Mouse (Mus musculus) lung, postnatal 0 days (tissue): ENCODE results near the gene Msi2. TPM values are rescaled to one million over a fixed set of nuclear protein-coding genes. Genes with fewer than 3 reads are reported as not detected.

Experiments
- ATAC-seq: fragments of 200-750 bp; cut with Nextera tagmentation; 2 replicates; pipeline ENCODE4 v1.8.0; 2017; ENCODE audit warnings: moderate library complexity
- DNase-seq: peaks from one replicate; pipeline ENCODE4 v3.0.0-alpha.2; 2016; ENCODE audit warnings: low spot score
- H3K27ac ChIP-seq: fragments of 300-500 bp; sonication (generic); 2 replicates; pipeline ENCODE4 v1.5.1; 2014; ENCODE audit warnings: antibody characterized with exemption, mild to moderate bottlenecking, low read length, mixed read lengths
- H3K27me3 ChIP-seq: fragments of 300-500 bp; sonication (generic); replicated peaks from 2 replicates; pipeline ENCODE4 v1.6.1; 2014; ENCODE audit warnings: low read length, mixed read lengths; ENCODE audit not compliant: insufficient read depth
- H3K36me3 ChIP-seq: fragments of 300-500 bp; sonication (generic); 2 replicates; pipeline ENCODE4 v1.6.1; 2014; ENCODE audit warnings: low read length, mixed read lengths; ENCODE audit not compliant: insufficient read depth
- H3K4me1 ChIP-seq: fragments of 300-500 bp; sonication (generic); 2 replicates; pipeline ENCODE4 v1.6.1; 2014; ENCODE audit warnings: antibody characterized with exemption, low read depth, low read length, mixed read lengths; ENCODE audit not compliant: insufficient read depth
- H3K4me2 ChIP-seq: fragments of 300-500 bp; sonication (generic); replicated peaks from 2 replicates; pipeline ENCODE4 v1.6.1; 2014; ENCODE audit warnings: low read depth, mild to moderate bottlenecking, low read length, moderate library complexity, mixed read lengths
- H3K4me3 ChIP-seq: fragments of 300-500 bp; sonication (generic); 2 replicates; pipeline ENCODE4 v1.5.1; 2014; ENCODE audit warnings: low read depth, low read length
- H3K9ac ChIP-seq: fragments of 300-500 bp; sonication (generic); replicated peaks from 2 replicates; pipeline ENCODE4 v1.6.1; 2014; ENCODE audit warnings: low read depth, mild to moderate bottlenecking
- H3K9me3 ChIP-seq: fragments of 300-500 bp; sonication (generic); 2 replicates; pipeline ENCODE4 v1.6.1; 2016; ENCODE audit warnings: low read length, mixed read lengths
- CTCF ChIP-seq: IDR thresholded peaks from 2 replicates; pipeline ENCODE4 v1.5.1; 2016; ENCODE audit warnings: antibody characterized with exemption, mild to moderate bottlenecking
- EP300 ChIP-seq: IDR thresholded peaks from 2 replicates; pipeline ENCODE4 v1.6.1; 2016; ENCODE audit warnings: antibody characterized with exemption, mild to moderate bottlenecking, control low read depth
- WGBS: fragments of 180-500 bp; shearing (Covaris S2); extraction: QIAGEN DNeasy Blood & Tissue Kit; methylation state at CpG from one replicate; pipeline ENCODE4 v1.1.7; 2014; 5-methylcytosine and 5-hydroxymethylcytosine counted together
- polyA plus RNA-seq: library from polyadenylated mRNA; unstranded; fragments of >200 nt; fragmentation: Nextera tagmentation; extraction: Ambion mirVana; gene quantifications from 2 replicates; pipeline ENCODE4 v1.2.1, GENCODE M21; 2015

The Msi2 gene
- polyA plus RNA-seq, 1 experiment from 2014 or later = 12.6 TPM

DNA sequence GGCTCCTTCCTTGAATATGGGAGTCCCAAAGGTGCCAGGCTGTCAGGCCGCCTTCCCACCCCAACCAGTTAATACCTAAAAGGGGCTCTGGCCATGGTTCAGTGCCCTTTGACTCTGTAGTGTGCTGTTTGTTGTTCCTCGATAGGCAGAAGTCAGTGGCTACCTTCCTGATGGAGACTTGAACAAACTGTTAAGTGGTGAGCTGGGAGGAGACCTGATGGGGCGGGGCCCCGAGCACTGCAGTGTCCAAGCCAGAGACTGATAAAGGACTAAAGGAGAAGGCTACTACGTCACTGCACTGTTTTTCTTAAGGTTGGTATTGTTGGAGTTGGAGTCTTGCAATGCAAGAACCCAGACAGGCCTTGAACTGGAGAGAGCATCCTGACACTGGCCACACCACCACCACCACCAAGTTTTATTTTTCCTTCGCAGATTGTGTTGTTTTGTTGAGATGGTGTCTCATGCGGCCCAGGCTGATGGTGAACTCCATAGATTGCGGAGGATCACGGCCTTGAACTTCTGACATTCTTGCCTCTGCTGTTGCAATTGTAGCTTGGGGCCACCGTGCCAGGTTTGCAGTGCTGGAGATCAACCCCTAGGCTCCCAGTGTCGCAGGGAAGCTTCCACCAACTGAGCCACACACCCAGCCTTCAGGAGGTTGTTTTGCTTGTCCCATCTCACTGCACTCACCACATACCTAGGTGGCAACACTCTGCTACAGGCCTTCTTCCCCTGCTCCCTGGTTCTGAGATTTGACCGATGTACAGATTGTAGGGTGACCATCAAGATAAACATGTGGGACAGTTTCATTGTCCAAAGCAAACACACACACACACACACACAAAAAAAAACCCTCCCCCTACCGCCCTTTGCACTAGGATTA lies 2.2 kb upstream of the Msi2 start:
- Histone ChIP-seq H3K36me3 (no peaks in the 10 kb centered on the region), H3K4me3 (no peak overlapping the region), H3K27ac (no peak overlapping the region), H3K9me3 (no peaks in the 10 kb centered on the region), H3K27me3 (no peaks in the 10 kb centered on the region), H3K4me1 (peaks cover 7% of the 10 kb centered on the region; the same call in 1 of the 2 replicates), H3K4me2 (no peak overlapping the region), H3K9ac (no peak overlapping the region)
- DNase-seq (no peak), ATAC-seq (no peak)
- TF ChIP-seq EP300 (no peak), CTCF (no peak)
- 74% methylated on average over 13 of the region's 13 CpGs for WGBS

DNA sequence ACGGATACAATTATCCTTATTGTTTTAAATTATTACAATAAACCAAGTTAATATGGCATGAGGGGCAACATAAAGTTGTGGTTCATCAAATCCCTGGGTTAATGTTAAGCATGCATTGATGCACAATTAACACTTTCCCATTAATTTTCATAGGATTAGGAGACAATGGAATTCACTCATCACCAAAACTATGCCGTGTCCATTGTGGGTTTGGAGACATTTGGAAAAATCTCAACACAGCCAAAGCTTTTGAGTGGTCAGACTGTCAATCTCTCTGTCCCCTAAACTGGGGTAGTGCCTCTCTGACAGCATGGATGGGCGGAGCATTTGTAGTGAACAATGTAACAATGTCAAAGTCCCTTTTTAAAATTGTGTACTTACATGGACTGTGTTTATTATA lies 1.3 kb upstream of the Msi2 start:
- Histone ChIP-seq H3K27ac (no peak overlapping the region), H3K36me3 (no peaks in the 10 kb centered on the region), H3K4me1 (peaks cover 10% of the 10 kb centered on the region; the same call in 1 of the 2 replicates), H3K27me3 (no peaks in the 10 kb centered on the region), H3K9ac (no peak overlapping the region), H3K9me3 (no peaks in the 10 kb centered on the region), H3K4me2 (no peak overlapping the region), H3K4me3 (no peak overlapping the region)
- TF ChIP-seq CTCF (no peak), EP300 (no peak)
- DNase-seq = no peak
- WGBS = 61% methylated on average over 3 of the region's 3 CpGs
- ATAC-seq = no peak

DNA sequence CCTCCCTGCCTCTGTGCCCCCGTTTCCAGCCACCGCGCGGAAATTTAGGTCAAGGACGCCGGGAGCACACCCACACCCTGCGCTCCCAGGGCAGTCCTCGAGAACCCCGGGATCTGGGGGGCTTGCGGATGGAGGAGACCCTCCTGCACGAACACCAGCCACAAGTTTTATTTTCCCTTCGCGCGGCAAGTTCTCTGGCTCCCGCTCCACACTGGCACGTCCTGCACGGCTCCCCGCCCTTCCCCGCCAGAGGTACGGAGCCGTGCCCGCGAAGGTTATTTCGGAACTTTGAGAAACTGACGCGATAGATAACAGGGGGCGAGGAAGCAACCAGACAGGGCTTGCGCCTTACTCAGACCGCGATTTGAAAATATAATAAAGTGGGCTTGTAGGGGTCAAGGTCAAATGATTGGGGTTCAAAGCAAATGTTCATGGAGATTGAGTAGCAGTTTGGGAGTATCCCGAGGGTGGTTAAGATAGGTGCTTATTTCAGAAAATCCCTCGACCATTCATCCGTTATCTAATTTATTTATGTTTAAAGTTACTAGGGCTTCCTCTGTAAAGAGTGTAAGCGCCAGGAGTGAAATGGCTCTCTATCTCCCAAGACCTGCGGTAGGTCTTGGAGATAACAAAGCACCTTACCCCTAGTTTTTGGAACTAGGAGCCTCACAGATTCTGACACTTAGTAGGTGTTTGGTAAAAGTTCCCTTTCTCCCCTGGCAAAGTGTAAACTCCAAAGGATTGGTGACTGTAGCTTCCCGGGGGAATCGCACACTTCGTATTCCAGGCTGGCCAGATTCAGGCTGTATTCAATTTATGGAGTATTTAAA lies 668 bp upstream of the Msi2 start:
- Histone ChIP-seq H3K9ac (peak overlapping the region; percentile 74), H3K4me3 (peak overlapping the region; percentile 98), H3K27me3 (no peaks in the 10 kb centered on the region), H3K27ac (peak overlapping the region; percentile 96), H3K4me1 (peaks cover 10% of the 10 kb centered on the region; the same call in 1 of the 2 replicates), H3K4me2 (peak overlapping the region; percentile 65), H3K9me3 (no peaks in the 10 kb centered on the region), H3K36me3 (no peaks in the 10 kb centered on the region)
- ATAC-seq = peak; percentile 27
- TF ChIP-seq CTCF = no peak
- no peak for TF ChIP-seq EP300
- no peak for DNase-seq
- 8% methylated on average over 36 of the region's 38 CpGs for WGBS

DNA sequence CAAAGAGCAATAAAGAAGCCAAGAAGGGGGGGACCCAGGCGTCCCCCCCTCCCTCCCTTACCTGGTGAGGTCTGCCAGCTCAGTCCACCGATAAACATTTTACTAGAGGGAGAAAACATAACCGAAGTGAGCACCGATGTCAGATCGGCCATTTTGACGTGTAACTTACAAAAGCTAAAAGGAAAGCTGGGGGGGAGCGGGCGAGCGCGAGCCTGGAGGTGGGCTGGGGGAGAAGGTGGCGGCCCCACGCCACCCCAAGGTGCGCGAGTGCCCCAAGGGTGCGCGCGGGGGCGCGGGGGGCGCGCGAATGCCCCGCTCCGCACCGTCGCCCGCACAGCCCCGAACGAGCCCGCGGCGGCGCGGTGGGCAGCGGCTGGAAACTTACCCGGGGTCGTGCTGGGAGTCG lies 666 bp downstream of the Msi2 start:
- DNase-seq = peak; percentile 59
- WGBS = 0% methylated on average over 23 of the region's 38 CpGs
- ATAC-seq = peak; percentile 24

DNA sequence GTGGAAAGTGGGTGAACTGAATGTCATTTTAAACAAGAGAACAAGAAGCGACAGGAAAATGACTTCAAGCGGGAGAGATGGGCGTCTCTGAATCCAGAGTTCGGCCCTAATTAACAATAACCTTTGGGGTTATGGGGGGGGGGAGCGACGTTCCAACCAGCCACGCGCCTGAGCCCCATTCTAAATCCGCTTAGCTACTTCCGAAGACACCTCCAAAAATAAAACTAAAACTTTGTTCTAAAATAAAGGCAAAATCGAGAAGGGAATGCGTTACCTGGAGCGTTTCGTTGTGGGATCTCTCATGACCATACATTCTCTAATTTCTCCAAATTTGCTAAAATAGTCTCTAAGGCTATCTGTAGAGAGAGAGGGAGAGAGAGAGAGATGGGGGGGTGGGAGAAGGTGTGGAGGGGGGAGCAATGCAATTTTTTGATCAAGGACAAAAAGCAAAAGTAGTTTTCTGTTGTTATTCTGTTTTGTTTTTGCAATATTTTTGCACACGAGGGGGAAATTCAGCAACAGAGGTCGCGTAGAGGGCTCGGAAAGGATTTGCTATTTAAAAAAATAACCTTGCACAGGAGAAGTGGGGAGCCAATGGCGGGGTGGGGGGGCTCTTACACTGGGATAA lies 1.2 kb downstream of the Msi2 start:
- 0 out of 2 replicates have a peak, but pooled peaks cover 2% of the 10 kb centered on the region for H3K36me3 ChIP-seq
- no peaks in the 10 kb centered on the region for H3K9me3 ChIP-seq
- H3K27ac ChIP-seq = peak overlapping the region; percentile 96
- peaks cover 10% of the 10 kb centered on the region; the same call in 1 of the 2 replicates for H3K4me1 ChIP-seq
- ATAC-seq (no peak), DNase-seq (peak; percentile 6)
- under 1% methylated on average over 19 of the region's 19 CpGs for WGBS
- H3K4me2 ChIP-seq = peak overlapping the region; percentile 65
- no peaks in the 10 kb centered on the region for H3K27me3 ChIP-seq
- peak overlapping the region; percentile 98 for H3K4me3 ChIP-seq
- no peak for TF ChIP-seq CTCF
- TF ChIP-seq EP300 = no peak
- peak overlapping the region; percentile 94 for H3K9ac ChIP-seq

More for the DNA sequence above, 666 bp downstream of the Msi2 start:
- Histone ChIP-seq H3K9me3 (no peaks in the 10 kb centered on the region), H3K4me3 (peak overlapping the region; percentile 98), H3K9ac (peak overlapping the region; percentile 94), H3K27ac (peak overlapping the region; percentile 96), H3K36me3 (no peaks in the 10 kb centered on the region), H3K4me1 (peaks cover 10% of the 10 kb centered on the region; the same call in 1 of the 2 replicates), H3K27me3 (no peaks in the 10 kb centered on the region), H3K4me2 (peak overlapping the region; percentile 65)
- TF ChIP-seq EP300 (no peak), CTCF (no peak)
